Mouse (Mus musculus) bone marrow macrophage, adult 2 months (primary cell): ENCODE measurements around the gene Kalrn.

ENCODE experiments used
- CTCF ChIP-seq: IDR thresholded peaks from 2 replicates; pipeline ENCODE4 v1.5.1; 2012; ENCODE audit warnings: low read depth, mild to moderate bottlenecking, low read length, moderate library complexity
- POLR2A ChIP-seq: IDR thresholded peaks from 2 replicates; pipeline ENCODE4 v1.6.1; 2012; ENCODE audit warnings: mild to moderate bottlenecking, low read depth, low read length, borderline replicate concordance

GRCm38 (mm10) chr16:34135074-34135473 is 438.3 kb downstream of the Kalrn start:
- TF ChIP-seq POLR2A (no peak), CTCF (no peak)
